Mouse (Mus musculus) mature B cell (primary cell): ENCODE results near the gene Eda2r.

Experiments used
- in situ Hi-C: fragments of 300-500 bp; cut with MboI; formaldehyde crosslinking; loops from 2 replicates; pipeline ENCODE4 v1.14.3; 2019

Gene Eda2r

DNA sequence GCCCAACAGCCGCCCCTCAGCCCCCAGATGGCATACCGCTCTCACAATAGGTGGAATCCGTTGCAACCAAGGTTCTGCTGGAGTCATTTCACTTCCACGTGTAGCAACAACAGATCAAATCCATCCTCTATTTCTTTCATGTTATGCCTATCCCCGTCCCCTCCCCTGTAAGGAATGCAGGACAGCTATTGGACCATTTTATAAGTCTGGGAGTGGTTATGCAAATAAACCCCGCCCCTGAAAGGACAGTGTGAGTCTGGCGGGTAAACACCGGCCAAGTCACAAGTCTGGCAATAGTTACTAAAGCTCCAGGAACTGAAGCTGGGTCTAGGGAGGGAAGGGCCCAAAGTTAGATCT, at the start of gene Eda2r:
Gene Eda2r (minus strand): TSS at position 152 of the 357 bp plus-strand sequence.
- in situ Hi-C loops, result no loop called here

DNA sequence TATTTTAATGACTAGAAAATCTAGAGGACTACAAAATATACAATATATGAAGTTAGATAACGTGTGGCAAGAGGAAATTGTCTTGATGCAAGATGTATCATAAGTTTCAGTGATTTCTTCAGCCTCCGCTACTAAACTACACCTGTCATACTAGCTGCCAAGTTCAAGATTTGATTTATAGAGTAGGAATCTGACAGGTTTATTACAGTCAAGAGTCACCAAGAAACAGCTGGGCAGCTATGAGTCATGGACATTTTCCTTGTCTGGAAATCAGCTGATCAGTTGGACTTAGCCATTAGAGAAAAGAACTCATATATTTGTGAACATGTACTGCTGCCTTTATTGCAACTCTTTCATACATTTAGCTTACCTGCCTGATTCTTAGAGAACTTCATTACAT, 20.9 kb upstream of the Eda2r start:
- in situ Hi-C loops, result no loop called here

DNA sequence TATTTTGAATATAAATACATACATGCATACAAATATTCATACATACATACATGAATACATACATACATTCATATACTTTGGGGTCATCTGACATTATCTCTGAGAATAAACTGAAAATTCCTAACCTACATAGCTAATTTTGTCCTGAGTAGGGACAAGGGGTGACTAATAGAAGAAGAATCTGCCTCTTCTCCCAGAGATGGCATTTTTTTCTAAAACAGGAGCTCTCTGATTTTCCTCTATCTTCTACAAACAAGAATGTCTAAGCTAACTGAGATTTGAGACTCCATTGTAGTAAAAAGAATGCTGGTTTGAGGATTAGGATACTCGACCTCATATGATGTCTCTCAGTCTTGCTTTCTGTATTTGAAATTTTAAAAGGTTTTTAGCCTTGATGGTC, 1.1 kb upstream of the Eda2r start:
- in situ Hi-C loops, result no loop called here

DNA sequence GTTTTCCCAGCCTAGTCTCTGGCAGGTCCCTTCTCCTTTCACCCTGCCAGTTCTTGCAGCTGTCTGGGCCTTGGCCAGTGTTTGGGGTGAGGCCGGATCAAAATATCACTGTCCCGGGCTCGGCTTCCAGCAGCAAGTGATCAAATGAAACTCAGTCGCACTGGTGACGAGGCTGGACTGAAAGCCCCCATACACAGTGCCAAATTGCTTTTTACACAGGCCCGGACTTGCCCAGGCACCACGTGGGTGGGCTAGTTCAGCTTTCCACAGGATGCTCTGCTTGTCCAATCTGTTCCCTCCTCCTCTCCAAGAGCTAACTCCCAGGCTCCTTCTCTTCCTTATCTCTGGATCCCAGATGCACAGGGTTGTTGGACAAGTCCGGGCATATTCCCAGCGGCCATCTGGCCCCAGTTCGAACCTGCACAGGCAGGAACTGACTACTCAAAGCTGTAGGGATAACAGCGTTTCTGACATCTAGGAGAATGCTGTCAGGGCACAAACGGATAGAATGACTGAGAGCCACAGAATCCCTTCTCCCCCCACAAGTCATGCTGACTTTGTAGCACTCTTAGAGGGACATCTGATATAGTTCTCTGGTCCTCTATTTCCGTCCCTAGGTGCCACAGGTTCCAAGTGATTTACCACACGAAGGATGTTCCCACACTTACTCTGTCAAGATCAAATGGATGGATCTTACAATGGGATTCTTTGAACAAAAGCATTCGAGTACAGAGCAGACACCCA, 523 bp downstream of the Eda2r start:
- in situ Hi-C loops, result no loop called here

DNA sequence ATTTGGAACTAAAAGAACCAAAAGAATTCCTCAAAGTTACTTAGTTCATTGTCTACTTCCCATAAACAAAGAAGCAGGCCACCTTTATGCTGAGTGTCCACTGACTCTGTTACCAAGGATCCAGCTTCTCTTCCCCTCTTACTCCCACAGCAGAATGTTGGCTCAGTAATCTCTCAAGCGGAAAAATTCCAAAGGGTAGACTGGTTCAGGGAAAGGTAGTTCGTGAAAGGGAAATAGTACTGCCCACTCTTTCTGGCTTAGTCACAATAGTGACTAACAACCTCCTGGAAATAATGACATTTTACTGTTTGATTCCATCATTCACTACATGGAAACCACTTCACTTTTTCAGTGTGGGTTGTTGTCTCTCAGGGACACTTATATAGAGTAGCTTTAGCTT, 4.2 kb downstream of the Eda2r start:
- in situ Hi-C loops, result no loop called here

DNA sequence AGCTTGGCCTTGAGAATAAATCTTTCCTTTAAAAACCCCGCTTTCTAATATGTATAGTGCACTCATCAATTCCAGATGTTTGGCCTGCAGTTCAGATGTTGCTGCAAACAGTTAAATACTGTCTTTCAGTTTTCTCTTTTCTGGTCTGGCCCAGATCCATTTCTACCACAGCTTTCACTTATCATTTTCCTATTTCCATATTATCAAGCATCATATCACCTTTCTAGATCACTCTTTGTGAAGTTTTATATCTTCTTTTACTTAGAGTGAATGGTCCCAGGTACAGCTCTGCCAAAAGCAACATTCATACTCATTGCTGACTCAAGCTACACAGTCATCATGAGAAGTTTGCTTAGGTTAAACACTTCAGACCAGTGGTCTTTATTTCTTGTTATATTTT, 7.8 kb downstream of the Eda2r start:
- in situ Hi-C loops, result no loop called here

DNA sequence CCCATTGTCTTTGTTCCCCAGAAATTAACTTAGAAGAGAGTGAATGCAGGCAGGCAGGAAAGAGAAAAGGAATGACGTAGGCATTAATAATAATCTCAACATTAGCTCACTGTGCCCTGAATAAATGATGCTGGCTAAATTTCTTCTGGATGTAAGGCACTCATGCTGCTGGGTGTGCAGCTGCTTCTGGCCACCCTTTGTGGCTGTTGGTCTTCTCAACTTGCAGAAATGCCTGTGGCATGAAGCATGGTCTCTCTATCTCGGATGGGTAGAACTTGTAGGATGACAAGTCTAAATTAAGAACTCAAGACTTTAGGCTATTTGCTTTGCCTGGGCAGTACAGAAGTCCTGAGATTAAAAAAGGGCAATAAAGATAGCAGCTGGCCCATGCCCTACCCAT, 8.3 kb downstream of the Eda2r start:
- in situ Hi-C loops, result no loop called here

DNA sequence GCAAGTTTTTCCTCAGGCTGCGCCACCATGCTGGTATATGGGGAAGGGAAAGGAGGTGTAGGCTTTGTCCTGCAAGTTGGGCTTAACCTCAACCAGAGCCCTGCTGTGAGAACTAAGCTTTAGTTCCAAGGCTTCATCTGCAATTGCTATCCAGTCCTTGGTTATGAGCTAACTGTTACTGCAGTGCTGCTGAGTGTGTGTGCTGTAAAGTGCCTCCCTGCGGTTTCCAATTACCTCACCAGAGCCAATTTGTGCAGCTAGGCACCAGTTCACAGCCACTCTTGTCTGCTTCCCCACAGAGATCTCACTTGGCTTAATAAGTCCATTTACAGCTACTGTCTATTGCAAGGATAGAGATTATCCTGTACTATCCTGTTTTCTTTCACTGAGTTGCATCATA, 16.1 kb downstream of the Eda2r start:
- in situ Hi-C loops, result no loop called here

DNA sequence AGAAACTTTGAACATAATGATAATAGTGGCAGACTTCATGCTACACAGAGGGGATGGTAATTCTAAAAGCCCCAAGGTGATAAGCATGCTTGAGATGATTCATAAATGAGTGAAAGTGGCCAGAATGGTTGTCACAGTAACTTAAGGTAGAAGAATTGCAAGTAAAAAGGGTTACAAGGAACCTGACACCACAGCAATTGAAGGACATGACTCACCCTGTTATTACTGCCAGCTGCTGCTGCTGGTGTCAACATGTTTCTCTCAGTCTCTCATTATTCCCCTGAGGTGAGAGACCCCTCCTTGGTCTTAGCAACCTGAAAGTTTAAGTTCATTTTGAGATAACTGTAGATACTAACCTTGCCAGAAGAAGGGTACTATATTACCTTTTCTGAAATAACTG, 49.1 kb downstream of the Eda2r start:
- in situ Hi-C loops, result no loop called here
